Mouse (Mus musculus) testis, adult 10 weeks (tissue): Measurements from ENCODE around the gene Olfr961. TPM values are rescaled to one million over a fixed set of nuclear protein-coding genes. Genes with fewer than 3 reads are reported as not detected.

ENCODE experiments used
- polyA plus RNA-seq: library from polyadenylated mRNA; stranded (reverse); fragments of 350-450 nt; fragmentation: Illumina TruSeq; extraction: RNeasy Lipid Tissue Mini Kit (QIAGEN cat#74804); gene quantifications from one replicate; pipeline ENCODE4 v1.2.3, GENCODE M21; 2014; ENCODE audit warnings: low read depth, low replicate concordance

Gene Olfr961
- polyA plus RNA-seq = not detected

GRCm38 (mm10) chr9:39644785-39645184 is at the start of gene Olfr961:
TSS of gene Olfr961 (plus strand) at chr9:39645085.

DNA sequence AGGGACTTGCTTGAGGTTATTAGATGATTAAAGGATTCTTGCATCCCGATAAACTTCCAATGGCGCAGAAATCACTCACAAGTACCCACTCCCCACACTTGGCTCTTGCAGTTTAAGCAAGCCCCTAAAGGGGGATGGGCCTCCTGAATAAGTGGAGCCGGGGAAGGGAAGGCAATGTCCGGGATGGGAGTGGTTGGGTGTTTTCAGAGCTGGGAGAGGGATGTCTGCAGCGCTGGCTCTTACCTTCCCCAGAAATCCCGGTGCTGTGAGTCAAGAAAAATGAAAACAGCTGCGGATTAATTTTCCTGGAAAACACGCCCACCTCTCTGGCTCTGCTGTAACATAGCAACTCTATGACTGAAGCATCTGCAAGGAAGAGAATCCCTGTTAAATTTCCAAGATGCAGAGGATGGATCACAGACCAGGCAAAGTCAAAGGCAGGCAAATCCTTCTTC is 40.9 kb upstream of the Olfr961 start, which contains the start of gene AW551984:
AW551984 (minus strand) TSS at position 405 of the 455 bp plus-strand sequence.

GRCm38 (mm10) chr9:39610355-39610754 is 34.5 kb upstream of the Olfr961 start, which contains the start of gene Olfr148:
TSS of gene Olfr148 (plus strand) at chr9:39610655.

DNA sequence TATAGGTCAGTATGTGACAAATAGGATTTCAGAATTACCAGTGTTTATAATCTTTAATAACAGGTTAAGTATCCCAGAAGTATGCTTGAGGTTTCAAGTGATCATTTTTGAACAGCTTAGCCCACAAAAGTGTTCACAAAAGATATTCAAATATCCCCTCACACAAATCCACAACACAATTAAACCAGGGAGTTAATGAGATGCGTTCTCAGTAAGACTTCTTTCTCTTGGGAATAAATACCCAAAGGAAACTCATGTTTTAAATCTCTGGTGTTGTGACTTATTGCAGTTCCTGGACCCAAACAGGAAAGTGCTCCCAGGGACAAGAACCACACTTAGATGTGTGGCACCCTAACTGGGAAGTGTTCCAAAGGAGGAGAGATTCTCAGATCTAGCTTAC is 23.8 kb upstream of the Olfr961 start, which contains the start of gene Olfr960:
Olfr960 (plus strand) TSS at position 301 of the 400 bp plus-strand sequence.

DNA sequence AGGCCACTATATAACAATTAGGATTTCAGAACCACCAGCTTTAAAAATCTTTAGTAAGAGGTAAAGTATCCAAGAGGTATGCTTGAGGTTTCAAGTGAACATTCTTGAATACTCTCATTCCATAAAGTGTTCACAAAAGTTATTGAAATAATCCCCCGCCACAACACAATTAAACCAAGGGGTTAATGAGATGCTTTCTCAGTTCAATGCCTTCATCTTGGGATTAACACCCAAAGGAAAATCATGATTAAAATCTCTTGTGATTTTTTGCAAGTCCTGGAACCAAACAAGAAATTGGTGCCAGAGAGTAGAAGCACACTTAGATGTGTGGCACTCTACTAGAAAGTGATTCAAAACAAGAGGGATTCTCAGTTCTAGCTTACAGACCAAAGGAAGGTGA is 22.0 kb downstream of the Olfr961 start, which contains the start of gene Olfr963:
Olfr963 (plus strand) TSS at position 301 of the 400 bp plus-strand sequence.

Other genes with a start within 250 kb of the Olfr961 start
- not detected for gene Olfr952, start 217.9 kb upstream of the Olfr961 start, polyA plus RNA-seq
- not detected for gene Olfr954, start 188.4 kb upstream of the Olfr961 start, polyA plus RNA-seq
- not detected for gene Olfr955, start 173.1 kb upstream of the Olfr961 start, polyA plus RNA-seq
- not detected for gene Olfr44, start 151.1 kb upstream of the Olfr961 start, polyA plus RNA-seq
- not detected for gene Olfr957, start 129.3 kb upstream of the Olfr961 start, polyA plus RNA-seq
- not detected for gene Olfr958, start 91.0 kb upstream of the Olfr961 start, polyA plus RNA-seq
- gene Olfr959, start 69.5 kb upstream of the Olfr961 start, polyA plus RNA-seq = not detected
- gene AW551984, start 40.7 kb upstream of the Olfr961 start, polyA plus RNA-seq = 0.08 TPM
- gene Olfr148, start 34.4 kb upstream of the Olfr961 start, polyA plus RNA-seq = not detected
- gene Olfr960, start 23.7 kb upstream of the Olfr961 start, polyA plus RNA-seq = not detected
- gene Olfr963, start 22.1 kb downstream of the Olfr961 start, polyA plus RNA-seq = not detected
- gene Olfr149, start 62.0 kb downstream of the Olfr961 start, polyA plus RNA-seq = not detected
- gene Olfr965, start 66.3 kb downstream of the Olfr961 start, polyA plus RNA-seq = not detected
- not detected for gene Olfr150, start 85.9 kb downstream of the Olfr961 start, polyA plus RNA-seq
- gene Olfr967, start 101.2 kb downstream of the Olfr961 start, polyA plus RNA-seq = not detected
- not detected for gene Olfr968, start 138.2 kb downstream of the Olfr961 start, polyA plus RNA-seq
- gene Olfr969, start 145.9 kb downstream of the Olfr961 start, polyA plus RNA-seq = not detected
- gene Olfr970, start 163.8 kb downstream of the Olfr961 start, polyA plus RNA-seq = not detected
- not detected for gene Olfr971, start 191.8 kb downstream of the Olfr961 start, polyA plus RNA-seq
- gene Olfr972, start 221.3 kb downstream of the Olfr961 start, polyA plus RNA-seq = not detected